Mouse (Mus musculus): ENCODE measurements around the gene Cyb5d2. TPM values are rescaled to one million over a fixed set of nuclear protein-coding genes. Genes with fewer than 3 reads are reported as not detected.
"Not testable (repeated sequence)": the region's sequence is repeated elsewhere in the genome, so short reads cannot be mapped to it uniquely, and the experiment has no call there.

Cyb5d2 gene
- polyA plus RNA-seq, 1 experiment: 11.2 TPM

DNA sequence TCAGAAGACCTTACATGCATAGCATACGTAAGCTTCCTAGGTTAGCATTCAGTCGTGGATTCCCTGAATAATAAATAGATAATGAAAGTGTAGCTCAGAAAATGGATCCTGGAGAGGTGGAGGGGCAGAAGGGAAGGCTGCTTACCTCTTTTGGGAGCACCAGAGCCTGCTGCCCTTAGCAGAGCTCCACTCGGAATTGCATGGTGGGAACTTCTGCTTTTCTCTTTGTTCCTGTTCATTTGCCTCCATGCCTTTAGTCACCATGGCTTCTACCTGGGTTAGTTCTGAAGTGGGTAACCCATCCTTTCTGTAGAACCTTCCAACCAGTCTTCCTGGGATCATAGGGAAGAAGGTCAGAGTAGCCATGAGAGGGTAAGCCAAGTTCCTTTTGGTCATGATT is 13.4 kb downstream of the Cyb5d2 start:
- H3K4me3 ChIP-seq (ENCODE audit: insufficient read depth, low read length): no peak overlapping the region
- no peak for TF ChIP-seq CTCF (IDR thresholded peaks at IDR 0.05; ENCODE audit: low read depth, low read length)
- no peak for TF ChIP-seq POLR2A (IDR thresholded peaks at IDR 0.05; ENCODE audit: borderline replicate concordance, low read depth, low read length)
- H3K4me1 ChIP-seq (ENCODE audit: control insufficient read depth, insufficient read depth, low read length): peaks cover 18% of the 10 kb centered on the region
- H3K27ac ChIP-seq (ENCODE audit: insufficient read depth, low read depth, low read length): no peak overlapping the region

DNA sequence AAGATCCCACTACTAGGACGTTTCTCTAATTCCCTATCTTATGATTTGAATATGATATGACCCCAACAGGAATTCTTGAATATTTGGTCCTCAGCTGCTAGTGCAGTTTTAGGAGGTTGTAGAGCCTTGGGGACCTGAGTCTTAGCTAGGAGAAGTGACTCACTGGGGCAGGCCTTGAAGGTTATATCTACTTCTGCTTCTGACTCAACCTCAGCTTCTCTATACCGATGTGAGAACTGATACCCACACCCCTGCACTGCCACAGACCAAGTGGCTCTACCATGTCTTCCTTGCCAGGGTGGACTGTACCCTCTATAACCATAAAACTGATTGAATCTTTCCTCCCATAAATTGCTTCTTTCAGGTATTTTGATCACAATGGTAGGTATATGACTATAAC is 13.8 kb downstream of the Cyb5d2 start:
- Histone ChIP-seq H3K4me1 (ENCODE audit: control insufficient read depth, insufficient read depth, low read length) (peaks cover 18% of the 10 kb centered on the region), H3K27ac (ENCODE audit: insufficient read depth, low read depth, low read length) (no peak overlapping the region), H3K4me3 (ENCODE audit: insufficient read depth, low read length) (no peak overlapping the region)
- TF ChIP-seq POLR2A (IDR thresholded peaks at IDR 0.05; ENCODE audit: borderline replicate concordance, low read depth, low read length) (no peak), CTCF (IDR thresholded peaks at IDR 0.05; ENCODE audit: low read depth, low read length) (no peak)

DNA sequence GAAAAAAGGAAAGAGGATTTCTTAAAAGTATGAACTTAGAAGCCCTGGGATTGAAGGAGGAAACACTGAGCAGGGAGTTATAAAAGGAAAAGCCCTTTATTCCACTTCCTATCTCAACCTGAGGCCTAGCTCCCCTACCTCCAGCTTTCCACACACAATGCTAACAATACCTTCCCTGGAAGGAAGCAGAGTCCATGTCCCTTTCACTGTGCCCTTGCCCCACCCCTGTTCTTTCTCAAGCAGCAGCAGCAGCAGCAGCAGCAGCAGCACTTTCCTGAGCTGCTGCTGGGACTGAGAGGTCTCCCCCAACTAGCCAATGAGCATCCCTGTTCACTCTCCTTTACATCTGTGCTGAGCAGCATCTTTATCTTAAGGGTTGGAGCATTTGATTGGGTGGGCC is 17.0 kb downstream of the Cyb5d2 start:
- Histone ChIP-seq H3K27ac (ENCODE audit: insufficient read depth, low read depth, low read length) (no peak overlapping the region), H3K4me3 (ENCODE audit: insufficient read depth, low read length) (no peak overlapping the region), H3K4me1 (ENCODE audit: control insufficient read depth, insufficient read depth, low read length) (peaks cover 18% of the 10 kb centered on the region)
- TF ChIP-seq CTCF (IDR thresholded peaks at IDR 0.05; ENCODE audit: low read depth, low read length) (no peak), POLR2A (IDR thresholded peaks at IDR 0.05; ENCODE audit: borderline replicate concordance, low read depth, low read length) (no peak)

DNA sequence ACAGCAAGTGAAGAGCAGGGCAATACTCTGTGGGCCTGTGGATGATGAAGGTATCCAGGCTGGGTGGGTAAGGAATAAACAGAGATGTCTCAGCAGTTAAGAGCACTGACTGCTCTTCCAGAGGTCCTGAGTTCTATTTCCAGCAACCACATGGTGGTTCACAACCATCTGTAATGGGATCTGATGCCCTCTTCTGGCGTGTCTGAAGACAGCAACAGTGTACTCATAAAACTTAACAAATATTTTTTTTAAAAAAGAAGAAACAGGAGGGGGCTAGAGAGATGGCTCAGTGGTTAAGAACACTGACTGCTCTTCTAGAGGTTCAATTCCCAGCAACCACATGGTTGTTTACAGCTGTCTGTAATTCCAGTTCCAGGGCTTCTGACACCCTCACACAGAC is 23.3 kb downstream of the Cyb5d2 start:
- not testable (repeated sequence) for H3K4me3 ChIP-seq (ENCODE audit: insufficient read depth, low read length); H3K4me1 ChIP-seq (ENCODE audit: control insufficient read depth, insufficient read depth, low read length); H3K27ac ChIP-seq (ENCODE audit: insufficient read depth, low read depth, low read length)

- H3K27ac ChIP-seq (ENCODE audit: insufficient read depth, low read depth, low read length): no peak overlapping the region
- TF ChIP-seq POLR2A (IDR thresholded peaks at IDR 0.05; ENCODE audit: borderline replicate concordance, low read depth, low read length) (no peak), CTCF (IDR thresholded peaks at IDR 0.05; ENCODE audit: low read depth, low read length) (no peak)
- H3K4me3 ChIP-seq (ENCODE audit: insufficient read depth, low read length): no peak overlapping the region
- H3K4me1 ChIP-seq (ENCODE audit: control insufficient read depth, insufficient read depth, low read length): no peaks in the 10 kb centered on the region
These were observed 24.5 kb downstream of the Cyb5d2 start for GRCm38 (mm10) chr11:72771461-72771860.

- TF ChIP-seq POLR2A (IDR thresholded peaks at IDR 0.05; ENCODE audit: borderline replicate concordance, low read depth, low read length) (no peak), CTCF (IDR thresholded peaks at IDR 0.05; ENCODE audit: low read depth, low read length) (no peak)
- H3K27ac ChIP-seq (ENCODE audit: insufficient read depth, low read depth, low read length): no peak overlapping the region
- no peak overlapping the region for H3K4me3 ChIP-seq (ENCODE audit: insufficient read depth, low read length)
- no peaks in the 10 kb centered on the region for H3K4me1 ChIP-seq (ENCODE audit: control insufficient read depth, insufficient read depth, low read length)
These were observed 25.1 kb downstream of the Cyb5d2 start for GRCm38 (mm10) chr11:72770816-72771215.

GRCm38 (mm10) chr11:72770324-72770723 is 25.6 kb downstream of the Cyb5d2 start:
- H3K4me3 ChIP-seq (ENCODE audit: insufficient read depth, low read length): no peak overlapping the region
- no peaks in the 10 kb centered on the region for H3K4me1 ChIP-seq (ENCODE audit: control insufficient read depth, insufficient read depth, low read length)
- H3K27ac ChIP-seq (ENCODE audit: insufficient read depth, low read depth, low read length): no peak overlapping the region
- TF ChIP-seq POLR2A (IDR thresholded peaks at IDR 0.05; ENCODE audit: borderline replicate concordance, low read depth, low read length): no peak

DNA sequence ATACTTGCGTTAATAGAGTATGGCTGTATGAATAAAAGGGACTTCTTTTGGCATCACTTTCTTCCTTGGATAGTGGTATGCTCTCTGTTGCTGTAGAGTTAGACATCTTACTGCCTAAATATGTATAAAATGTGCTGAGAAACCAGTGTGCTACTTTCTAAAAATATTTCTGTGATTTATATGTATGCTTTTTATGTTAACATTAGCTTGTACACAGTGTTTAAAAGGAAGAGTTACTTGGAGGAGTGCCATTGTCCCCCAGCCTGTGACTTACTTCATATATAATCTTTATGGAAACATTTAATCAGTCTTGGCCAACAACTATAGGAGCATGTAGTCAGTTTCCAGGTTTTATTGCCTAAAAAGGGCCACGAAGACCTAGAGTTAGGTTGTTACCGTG is 26.9 kb downstream of the Cyb5d2 start:
- no peak for TF ChIP-seq POLR2A (IDR thresholded peaks at IDR 0.05; ENCODE audit: borderline replicate concordance, low read depth, low read length)
- TF ChIP-seq CTCF (IDR thresholded peaks at IDR 0.05; ENCODE audit: low read depth, low read length): no peak
- Histone ChIP-seq H3K4me3 (ENCODE audit: insufficient read depth, low read length) (no peak overlapping the region), H3K27ac (ENCODE audit: insufficient read depth, low read depth, low read length) (no peak overlapping the region), H3K4me1 (ENCODE audit: control insufficient read depth, insufficient read depth, low read length) (no peaks in the 10 kb centered on the region)

- Histone ChIP-seq H3K4me1 (ENCODE audit: control insufficient read depth, insufficient read depth, low read length) (no peaks in the 10 kb centered on the region), H3K4me3 (ENCODE audit: insufficient read depth, low read length) (no peak overlapping the region), H3K27ac (ENCODE audit: insufficient read depth, low read depth, low read length) (no peak overlapping the region)
- TF ChIP-seq CTCF (IDR thresholded peaks at IDR 0.05; ENCODE audit: low read depth, low read length) (no peak), POLR2A (IDR thresholded peaks at IDR 0.05; ENCODE audit: borderline replicate concordance, low read depth, low read length) (no peak)
These were observed 28.2 kb downstream of the Cyb5d2 start for GRCm38 (mm10) chr11:72767716-72768115.

GRCm38 (mm10) chr11:72764270-72764669 is 31.7 kb downstream of the Cyb5d2 start:
- Histone ChIP-seq H3K4me3 (ENCODE audit: insufficient read depth, low read length) (no peak overlapping the region), H3K4me1 (ENCODE audit: control insufficient read depth, insufficient read depth, low read length) (peaks cover 9% of the 10 kb centered on the region), H3K27ac (ENCODE audit: insufficient read depth, low read depth, low read length) (no peak overlapping the region)
- TF ChIP-seq CTCF (IDR thresholded peaks at IDR 0.05; ENCODE audit: low read depth, low read length) (no peak), POLR2A (IDR thresholded peaks at IDR 0.05; ENCODE audit: borderline replicate concordance, low read depth, low read length) (no peak)

DNA sequence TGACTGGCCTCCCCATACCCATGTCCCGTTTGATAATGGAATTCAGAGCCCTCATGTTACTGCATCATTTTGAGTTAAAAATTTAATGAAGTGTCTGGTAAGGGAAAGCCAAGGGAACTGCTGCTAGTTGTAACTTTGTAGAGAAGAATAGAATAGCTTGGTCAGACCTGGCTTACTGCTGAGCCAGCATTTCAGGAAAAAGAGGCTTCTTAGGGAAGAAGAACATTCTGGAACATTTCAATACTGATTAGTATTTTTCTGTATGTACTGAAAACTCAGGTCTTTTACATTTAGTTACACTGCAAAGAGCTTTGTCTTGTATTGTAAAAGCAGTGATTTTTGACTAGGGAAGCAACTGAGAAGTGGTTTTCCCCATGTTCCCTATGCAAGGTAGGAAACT is 35.2 kb downstream of the Cyb5d2 start:
- TF ChIP-seq POLR2A (IDR thresholded peaks at IDR 0.05; ENCODE audit: borderline replicate concordance, low read depth, low read length) (no peak), CTCF (IDR thresholded peaks at IDR 0.05; ENCODE audit: low read depth, low read length) (no peak)
- no peak overlapping the region for H3K4me3 ChIP-seq (ENCODE audit: insufficient read depth, low read length)
- no peak overlapping the region for H3K27ac ChIP-seq (ENCODE audit: insufficient read depth, low read depth, low read length)
- peaks cover 23% of the 10 kb centered on the region for H3K4me1 ChIP-seq (ENCODE audit: control insufficient read depth, insufficient read depth, low read length)

Data from bone marrow macrophage, adult 2 months (primary cell).